Mouse (Mus musculus): ENCODE data around the gene Clybl. TPM values are rescaled to one million over a fixed set of nuclear protein-coding genes. Genes with fewer than 3 reads are reported as not detected.
A peak's percentile ranks its signal among the peaks of the same experiment; 100 is the strongest.

The Clybl gene
- polyA plus RNA-seq, 1 experiment = 66.7 TPM

DNA sequence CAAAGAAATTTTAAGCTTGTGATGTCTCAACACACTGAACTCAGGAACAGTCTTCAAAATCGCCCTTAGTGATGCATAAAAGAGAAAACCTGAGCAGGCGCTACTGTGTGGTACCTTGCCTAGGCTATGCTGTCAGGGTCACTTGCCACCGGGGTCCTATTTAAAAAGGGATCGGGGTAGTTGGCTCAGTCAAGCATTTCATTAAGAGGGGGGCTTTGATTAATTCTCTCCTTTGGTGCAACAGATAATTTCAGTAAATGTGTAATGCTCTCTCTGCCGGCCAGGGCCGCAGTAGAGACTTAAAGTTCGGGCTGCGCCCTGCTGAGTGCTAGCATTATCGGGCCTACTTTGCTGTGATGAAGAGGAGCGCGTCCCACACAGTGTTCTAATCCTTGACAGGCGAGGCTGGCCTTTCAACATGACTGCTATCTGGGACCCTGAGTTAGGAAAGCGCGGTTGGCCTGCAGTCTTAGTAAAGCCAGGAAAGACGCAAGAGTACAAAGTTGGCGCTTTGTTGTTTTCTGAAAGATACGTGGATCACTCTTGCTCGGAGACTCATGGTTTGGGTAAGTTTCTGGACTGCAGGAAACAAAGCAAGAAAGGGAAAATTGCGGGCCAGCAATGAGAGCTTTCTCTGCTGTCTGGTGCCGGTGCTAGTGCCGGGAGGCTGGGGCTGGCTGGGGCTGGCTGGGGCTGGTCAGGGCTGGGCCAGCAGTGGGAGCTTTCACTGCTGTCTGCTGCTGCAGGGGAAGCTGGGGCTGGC is 99.0 kb downstream of the Clybl start:
- TF ChIP-seq POLR2A (IDR thresholded peaks at IDR 0.05; ENCODE audit: low read depth, low read length) (no peak), CTCF (conservative IDR thresholded peaks at IDR 0.05; ENCODE audit: insufficient read depth, insufficient read length, low read depth, low read length) (no peak)
- H3K27me3 ChIP-seq (replicated peaks; ENCODE audit: control insufficient read depth, insufficient read depth, low read length) = no peaks in the 10 kb centered on the region
- 64% methylated on average over 21 of the region's 21 CpGs for WGBS

GRCm38 (mm10) chr14:122281072-122281634 is 99.6 kb downstream of the Clybl start:
- TF ChIP-seq POLR2A (IDR thresholded peaks at IDR 0.05; ENCODE audit: low read depth, low read length) (no peak), CTCF (conservative IDR thresholded peaks at IDR 0.05; ENCODE audit: insufficient read depth, insufficient read length, low read depth, low read length) (no peak)
- H3K4me3 ChIP-seq (ENCODE audit: insufficient read depth, low read depth, low read length) = no peak overlapping the region
- H3K4me1 ChIP-seq (ENCODE audit: control insufficient read depth, insufficient read depth, low read length) = no peaks in the 10 kb centered on the region
- H3K27ac ChIP-seq (ENCODE audit: insufficient read depth, low read depth, low read length) = no peak overlapping the region
- no peaks in the 10 kb centered on the region for H3K36me3 ChIP-seq (ENCODE audit: control insufficient read depth, insufficient read depth, low read length)
- no peak for DNase-seq
- H3K27me3 ChIP-seq (replicated peaks; ENCODE audit: control insufficient read depth, insufficient read depth, low read length) = no peaks in the 10 kb centered on the region
- 78% methylated on average over 9 of the region's 9 CpGs for WGBS

More for the DNA sequence above, 99.0 kb downstream of the Clybl start:
- peak; percentile 48 for DNase-seq
- Histone ChIP-seq H3K4me1 (ENCODE audit: control insufficient read depth, insufficient read depth, low read length) (no peaks in the 10 kb centered on the region), H3K36me3 (ENCODE audit: control insufficient read depth, insufficient read depth, low read length) (no peaks in the 10 kb centered on the region), H3K4me3 (ENCODE audit: insufficient read depth, low read depth, low read length) (no peak overlapping the region), H3K27ac (ENCODE audit: insufficient read depth, low read depth, low read length) (no peak overlapping the region)

DNA sequence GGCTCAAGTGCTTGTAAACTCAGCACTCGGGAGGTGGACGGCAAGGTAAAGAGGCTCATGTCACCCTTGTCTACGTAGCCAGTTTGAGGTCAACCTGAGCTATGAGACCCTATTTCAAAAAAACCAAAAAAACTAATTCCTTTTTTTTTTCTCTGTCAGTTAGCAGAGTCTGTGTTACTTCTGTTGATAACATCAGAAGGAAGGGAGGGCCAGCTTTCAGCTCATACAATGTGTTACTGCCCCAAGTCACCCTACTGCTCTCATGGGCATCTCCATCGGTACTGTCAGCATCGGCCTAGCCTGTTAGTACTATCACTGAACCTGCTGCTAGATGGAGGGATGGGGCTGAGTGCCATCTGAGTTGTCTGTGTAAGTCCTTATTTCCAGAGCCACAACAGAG is 102.5 kb downstream of the Clybl start:
- H3K27ac ChIP-seq (ENCODE audit: insufficient read depth, low read depth, low read length) = no peak overlapping the region
- TF ChIP-seq POLR2A (IDR thresholded peaks at IDR 0.05; ENCODE audit: low read depth, low read length) (no peak), CTCF (conservative IDR thresholded peaks at IDR 0.05; ENCODE audit: insufficient read depth, insufficient read length, low read depth, low read length) (no peak)
- H3K4me1 ChIP-seq (ENCODE audit: control insufficient read depth, insufficient read depth, low read length) = no peaks in the 10 kb centered on the region
- 96% methylated on average over 5 of the region's 5 CpGs for WGBS
- H3K27me3 ChIP-seq (replicated peaks; ENCODE audit: control insufficient read depth, insufficient read depth, low read length) = no peaks in the 10 kb centered on the region
- no peak overlapping the region for H3K4me3 ChIP-seq (ENCODE audit: insufficient read depth, low read depth, low read length)
- no peak for DNase-seq
- no peaks in the 10 kb centered on the region for H3K36me3 ChIP-seq (ENCODE audit: control insufficient read depth, insufficient read depth, low read length)

DNA sequence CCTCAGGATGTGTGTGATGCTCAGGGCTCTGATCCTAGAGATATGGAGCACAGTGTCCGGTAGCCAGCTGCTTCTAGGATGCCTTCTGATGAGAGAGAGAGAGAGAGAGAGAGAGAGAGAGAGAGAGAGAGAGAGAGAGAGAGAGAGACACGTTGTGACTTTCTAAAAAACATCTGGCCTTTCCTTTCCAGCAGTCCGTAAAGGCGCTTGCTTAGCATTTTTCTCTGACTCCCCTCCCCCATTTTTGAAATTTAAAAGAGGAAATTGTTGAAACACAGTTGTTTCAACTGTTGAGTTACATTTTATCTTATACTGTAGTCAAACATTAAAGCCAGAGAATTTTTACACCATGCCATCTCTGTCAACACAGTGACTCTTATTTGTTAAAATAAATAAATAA is 114.9 kb downstream of the Clybl start:
- Histone ChIP-seq H3K4me3 (ENCODE audit: insufficient read depth, low read depth, low read length) (no peak overlapping the region), H3K36me3 (ENCODE audit: control insufficient read depth, insufficient read depth, low read length) (no peaks in the 10 kb centered on the region), H3K27me3 (replicated peaks; ENCODE audit: control insufficient read depth, insufficient read depth, low read length) (no peaks in the 10 kb centered on the region), H3K27ac (ENCODE audit: insufficient read depth, low read depth, low read length) (no peak overlapping the region), H3K4me1 (ENCODE audit: control insufficient read depth, insufficient read depth, low read length) (no peaks in the 10 kb centered on the region)
- DNase-seq = no peak
- 59% methylated on average over 4 of the region's 4 CpGs for WGBS
- TF ChIP-seq POLR2A (IDR thresholded peaks at IDR 0.05; ENCODE audit: low read depth, low read length) (no peak), CTCF (conservative IDR thresholded peaks at IDR 0.05; ENCODE audit: insufficient read depth, insufficient read length, low read depth, low read length) (no peak)

DNA sequence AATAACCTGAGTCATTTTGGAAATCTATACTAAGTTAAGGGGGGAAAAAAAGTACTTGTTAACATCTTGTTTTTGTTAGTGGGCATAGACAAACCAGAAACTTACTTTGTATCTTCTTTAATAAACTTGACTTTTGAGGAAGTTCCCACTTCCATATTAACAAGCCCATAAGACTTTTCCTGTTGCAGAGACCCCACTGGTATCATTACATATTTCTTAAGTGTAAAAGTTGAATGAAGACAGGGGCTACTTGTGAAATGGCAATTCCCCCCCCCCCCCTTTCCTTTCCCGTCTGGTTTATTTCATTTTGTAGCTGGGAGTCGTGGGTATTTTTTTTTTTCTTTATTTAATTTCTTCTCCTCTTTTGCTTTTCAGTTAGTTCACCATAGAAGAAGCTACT is 115.4 kb downstream of the Clybl start:
- Histone ChIP-seq H3K27ac (ENCODE audit: insufficient read depth, low read depth, low read length) (no peak overlapping the region), H3K27me3 (replicated peaks; ENCODE audit: control insufficient read depth, insufficient read depth, low read length) (no peaks in the 10 kb centered on the region), H3K36me3 (ENCODE audit: control insufficient read depth, insufficient read depth, low read length) (no peaks in the 10 kb centered on the region), H3K4me3 (ENCODE audit: insufficient read depth, low read depth, low read length) (no peak overlapping the region), H3K4me1 (ENCODE audit: control insufficient read depth, insufficient read depth, low read length) (no peaks in the 10 kb centered on the region)
- DNase-seq = no peak
- no peak for TF ChIP-seq CTCF (conservative IDR thresholded peaks at IDR 0.05; ENCODE audit: insufficient read depth, insufficient read length, low read depth, low read length)
- TF ChIP-seq POLR2A (IDR thresholded peaks at IDR 0.05; ENCODE audit: low read depth, low read length) = no peak
- WGBS = 44% methylated on average over 2 of the region's 2 CpGs

DNA sequence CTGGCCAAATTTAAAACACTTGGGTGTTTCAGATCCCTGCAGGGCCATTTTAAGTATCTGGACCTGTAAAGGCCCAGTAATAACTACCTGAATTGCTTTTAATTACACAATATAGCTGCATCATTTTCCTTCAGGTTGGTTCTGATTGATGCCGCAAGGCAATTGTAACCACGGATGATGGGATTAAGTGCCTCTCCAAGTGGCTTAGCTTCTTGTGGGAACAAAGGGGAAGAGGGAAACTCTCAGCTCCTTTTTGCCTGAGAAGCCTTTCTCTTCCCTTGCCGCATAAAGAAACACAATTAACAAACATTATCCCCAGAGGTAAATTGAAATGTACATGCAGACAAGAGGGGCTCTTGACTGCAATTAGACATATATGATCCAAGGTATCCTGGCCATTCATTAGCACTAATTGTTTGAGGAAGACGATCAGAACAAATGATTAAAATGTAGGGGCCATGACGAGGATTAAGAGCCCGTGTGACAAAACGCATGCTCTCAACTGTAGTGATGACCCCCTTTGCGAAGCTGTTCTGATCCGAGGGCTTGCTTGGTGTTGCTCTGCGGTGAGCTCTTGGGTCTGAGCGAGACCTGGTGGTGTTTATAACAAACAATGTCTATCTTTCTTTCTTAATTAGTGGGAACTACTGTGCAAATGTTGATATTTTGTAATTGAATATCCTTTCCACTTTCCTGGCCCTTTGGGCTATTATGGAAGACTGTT is 116.0 kb downstream of the Clybl start:
- no peaks in the 10 kb centered on the region for H3K4me1 ChIP-seq (ENCODE audit: control insufficient read depth, insufficient read depth, low read length)
- DNase-seq = no peak
- WGBS = 77% methylated on average over 11 of the region's 11 CpGs
- no peaks in the 10 kb centered on the region for H3K27me3 ChIP-seq (replicated peaks; ENCODE audit: control insufficient read depth, insufficient read depth, low read length)
- H3K27ac ChIP-seq (ENCODE audit: insufficient read depth, low read depth, low read length) = no peak overlapping the region
- H3K4me3 ChIP-seq (ENCODE audit: insufficient read depth, low read depth, low read length) = no peak overlapping the region
- no peaks in the 10 kb centered on the region for H3K36me3 ChIP-seq (ENCODE audit: control insufficient read depth, insufficient read depth, low read length)
- no peak for TF ChIP-seq POLR2A (IDR thresholded peaks at IDR 0.05; ENCODE audit: low read depth, low read length)
- TF ChIP-seq CTCF (conservative IDR thresholded peaks at IDR 0.05; ENCODE audit: insufficient read depth, insufficient read length, low read depth, low read length) = no peak

GRCm38 (mm10) chr14:122300261-122300660 is 118.8 kb downstream of the Clybl start:
- H3K27ac ChIP-seq (ENCODE audit: insufficient read depth, low read depth, low read length) = no peak overlapping the region
- no peak overlapping the region for H3K4me3 ChIP-seq (ENCODE audit: insufficient read depth, low read depth, low read length)
- no peaks in the 10 kb centered on the region for H3K4me1 ChIP-seq (ENCODE audit: control insufficient read depth, insufficient read depth, low read length)
- H3K27me3 ChIP-seq (replicated peaks; ENCODE audit: control insufficient read depth, insufficient read depth, low read length) = no peaks in the 10 kb centered on the region
- DNase-seq = no peak
- TF ChIP-seq CTCF (conservative IDR thresholded peaks at IDR 0.05; ENCODE audit: insufficient read depth, insufficient read length, low read depth, low read length) (no peak), POLR2A (IDR thresholded peaks at IDR 0.05; ENCODE audit: low read depth, low read length) (no peak)
- H3K36me3 ChIP-seq (ENCODE audit: control insufficient read depth, insufficient read depth, low read length) = no peaks in the 10 kb centered on the region
- WGBS = 83% methylated on average over 11 of the region's 11 CpGs
